Mouse (Mus musculus): ENCODE measurements around the gene Il34.

Gene Il34

GRCm38 (mm10) chr8:110779924-110780718 is 25.6 kb downstream of the Il34 start:
- no peak for DNase-seq (ENCODE audit: extremely low read depth, low read depth)

DNA sequence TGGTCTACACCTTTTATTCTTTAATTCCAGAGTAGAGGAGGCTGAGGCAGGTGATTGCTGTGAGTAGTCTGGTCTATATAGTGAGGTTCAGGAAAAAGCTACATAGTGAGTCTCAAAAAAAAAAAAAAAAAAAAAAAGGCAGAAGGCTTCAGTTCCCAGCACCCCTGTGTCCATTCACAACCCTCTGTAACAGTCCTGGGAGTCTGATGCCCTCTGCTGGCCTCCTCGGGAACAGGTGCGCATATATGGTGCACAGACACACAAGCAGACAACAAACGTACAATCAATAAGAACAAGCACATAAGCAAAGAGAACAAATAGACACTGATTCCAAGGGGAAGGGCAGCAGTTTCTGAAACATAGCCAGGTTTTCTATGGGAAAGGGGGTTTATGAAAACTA is 29.4 kb downstream of the Il34 start:
- no peak for DNase-seq (ENCODE audit: extremely low read depth, low read depth)

DNA sequence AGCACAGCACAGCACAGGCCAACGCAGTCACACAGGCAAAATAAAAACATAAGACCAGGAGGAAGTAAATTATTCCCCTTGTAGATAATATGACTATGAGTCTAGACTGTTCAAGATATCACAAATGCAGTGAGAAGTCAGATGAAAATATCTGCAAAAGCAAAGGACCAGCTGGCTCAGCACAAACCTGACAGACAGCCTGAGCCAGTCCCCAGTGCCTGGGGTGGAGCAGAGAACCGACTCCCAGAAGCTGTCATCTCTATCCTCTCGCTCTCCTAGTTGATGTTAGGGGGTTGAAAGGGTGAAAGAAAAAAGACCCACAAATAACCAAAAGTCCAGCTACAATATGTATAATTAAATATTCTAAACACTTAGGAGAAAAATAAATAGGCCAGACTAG is 30.0 kb downstream of the Il34 start:
- DNase-seq (ENCODE audit: extremely low read depth, low read depth), result no peak

- no peak for DNase-seq (ENCODE audit: extremely low read depth, low read depth)
Observed at GRCm38 (mm10) chr8:110775316-110775715, 30.4 kb downstream of the Il34 start.

DNA sequence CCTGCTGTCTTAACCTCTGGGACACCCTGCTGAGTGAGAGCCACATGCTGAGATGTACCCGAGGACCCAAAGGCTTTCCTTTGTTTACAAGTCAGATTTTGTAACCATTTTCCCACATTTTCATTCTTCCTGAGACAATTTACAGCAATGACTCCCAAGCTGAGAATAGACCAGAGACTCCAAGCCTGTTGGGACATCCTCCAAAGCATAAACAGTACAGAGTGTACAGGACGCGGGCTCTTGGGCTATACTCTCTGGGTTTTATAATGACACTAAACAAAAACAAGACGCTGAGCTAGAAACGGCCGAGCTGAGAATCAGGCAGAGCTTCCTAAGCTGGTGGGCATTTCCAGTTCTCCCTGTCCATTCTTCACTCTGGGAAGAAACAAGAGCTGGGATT is 31.0 kb downstream of the Il34 start:
- DNase-seq (ENCODE audit: extremely low read depth, low read depth), result no peak

DNA sequence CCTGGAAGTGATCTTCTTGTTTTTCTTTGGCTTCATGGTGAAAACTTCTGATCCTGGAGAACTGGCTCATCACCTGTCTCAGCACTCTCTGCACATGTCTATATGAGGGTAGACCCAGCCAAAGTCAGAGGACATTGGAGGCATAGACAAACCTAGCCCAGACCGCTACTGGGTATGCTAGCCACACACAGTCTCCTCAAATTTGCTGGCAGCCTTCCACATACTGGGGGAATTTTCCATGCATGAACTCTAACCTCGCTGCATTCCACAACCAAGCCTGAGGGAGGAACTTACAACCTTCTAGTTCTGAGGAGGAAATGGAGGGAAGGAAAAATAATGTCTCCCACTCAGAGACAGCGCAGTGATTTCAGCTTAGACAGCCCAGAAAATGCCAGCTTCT is 31.7 kb downstream of the Il34 start:
- DNase-seq (ENCODE audit: extremely low read depth, low read depth), result no peak

- DNase-seq (ENCODE audit: extremely low read depth, low read depth), result no peak
Observed at GRCm38 (mm10) chr8:110772452-110772851, 33.3 kb downstream of the Il34 start.

GRCm38 (mm10) chr8:110767261-110767660 is 38.5 kb downstream of the Il34 start:
- DNase-seq (ENCODE audit: extremely low read depth, low read depth), result no peak

GRCm38 (mm10) chr8:110764671-110765070 is 41.1 kb downstream of the Il34 start:
- DNase-seq (ENCODE audit: extremely low read depth, low read depth), result no peak

- no peak for DNase-seq (ENCODE audit: extremely low read depth, low read depth)
Observed at GRCm38 (mm10) chr8:110761988-110762387, 43.7 kb downstream of the Il34 start.

DNA sequence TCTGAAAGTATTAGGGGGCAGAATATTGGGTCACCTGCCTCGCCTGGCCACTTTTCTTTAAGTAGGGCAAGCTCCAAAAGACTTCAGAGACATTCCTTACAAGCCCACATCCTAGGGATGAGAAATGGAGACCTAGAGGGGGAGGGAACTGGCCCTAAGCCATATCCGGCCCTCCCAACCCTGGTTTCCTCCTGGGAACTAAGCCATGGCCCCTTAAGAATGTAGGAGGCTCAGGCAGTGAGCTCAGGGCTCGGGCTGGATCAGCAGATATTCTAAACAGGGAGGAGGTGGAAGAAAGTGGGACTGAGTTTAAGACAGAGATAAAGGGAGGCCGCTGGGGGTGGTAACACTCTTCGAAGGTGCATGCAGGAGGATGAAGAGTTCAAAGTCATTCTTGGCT is 44.5 kb downstream of the Il34 start:
- no peak for DNase-seq (ENCODE audit: extremely low read depth, low read depth)

- DNase-seq (ENCODE audit: extremely low read depth, low read depth), result no peak
Observed at GRCm38 (mm10) chr8:110760280-110760940, 45.3 kb downstream of the Il34 start.

DNA sequence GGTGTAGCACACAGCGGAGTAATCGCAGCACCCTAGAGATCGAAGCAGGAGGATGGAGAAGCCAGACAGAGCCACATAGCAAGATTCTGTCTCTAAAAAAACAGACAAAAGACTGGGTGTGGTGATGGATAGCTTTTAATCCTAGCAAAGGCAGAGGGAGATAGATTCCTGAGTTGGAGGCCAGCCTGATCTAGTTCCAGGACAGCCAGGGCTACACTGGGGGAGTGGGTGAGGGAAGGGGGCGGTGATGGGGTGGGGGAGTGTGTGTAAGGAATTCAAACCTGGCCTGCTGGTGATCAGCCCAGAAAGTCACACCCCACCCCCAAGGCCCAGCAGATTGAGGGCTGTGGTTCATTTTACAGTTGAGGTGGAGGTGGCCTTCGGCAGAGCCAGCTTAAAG is 49.5 kb downstream of the Il34 start:
- DNase-seq (ENCODE audit: extremely low read depth, low read depth), result no peak

DNA sequence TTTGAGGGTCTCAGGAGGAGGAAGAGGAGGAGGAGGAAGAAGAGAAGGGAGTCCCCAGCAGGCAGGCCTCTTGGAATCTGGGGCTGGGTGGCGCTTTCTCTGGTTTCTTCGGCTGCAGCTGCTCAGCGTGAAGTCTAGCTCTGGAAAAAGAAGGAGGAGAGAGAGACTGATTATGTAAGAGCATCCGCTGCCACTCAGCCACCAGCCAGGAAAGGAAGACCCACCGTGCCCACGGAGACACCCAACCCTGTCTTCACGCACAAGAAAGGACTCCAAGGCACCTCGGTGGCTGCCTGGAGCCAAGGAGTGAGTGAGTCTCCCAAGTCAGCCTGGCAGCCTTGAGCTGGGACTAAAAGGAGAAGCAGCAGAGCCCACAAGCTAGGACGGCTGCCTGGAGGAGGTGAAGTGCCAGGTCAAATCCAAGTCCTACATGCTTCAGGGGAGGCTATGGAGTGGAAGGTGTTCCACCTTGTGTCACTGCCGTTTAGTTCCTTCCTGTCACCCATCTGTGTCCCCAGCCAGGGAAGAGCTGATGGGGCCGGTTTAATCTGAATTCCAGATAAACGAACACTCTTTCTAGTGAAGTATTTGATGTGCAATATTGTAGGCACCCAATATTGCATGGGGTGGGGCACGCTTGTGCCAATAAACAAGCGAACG is 50.1 kb downstream of the Il34 start:
- DNase-seq (ENCODE audit: extremely low read depth, low read depth), result no peak

DNA sequence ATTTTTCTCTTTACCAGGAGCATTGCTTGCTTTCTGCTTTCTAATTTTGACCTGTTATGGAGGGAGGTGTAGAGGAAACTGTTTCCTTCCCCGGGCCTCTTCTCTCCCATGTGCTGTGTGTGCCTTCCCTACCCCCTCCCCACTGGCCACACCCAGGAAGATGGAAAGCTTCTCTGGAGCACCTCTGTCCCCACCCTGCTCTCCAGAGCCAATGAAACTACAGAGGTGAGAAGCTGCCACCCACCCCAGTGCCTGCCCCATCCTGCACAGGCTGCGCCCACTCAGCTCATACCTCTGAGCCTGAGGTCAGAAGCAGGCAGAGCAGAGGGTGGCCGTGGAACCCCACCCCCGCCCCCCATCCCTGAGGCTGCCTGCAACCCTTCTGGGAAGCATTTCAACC is 51.0 kb downstream of the Il34 start:
- no peak for DNase-seq (ENCODE audit: extremely low read depth, low read depth)

GRCm38 (mm10) chr8:110751490-110751889 is 54.2 kb downstream of the Il34 start:
- DNase-seq (ENCODE audit: extremely low read depth, low read depth), result no peak

- no peak for DNase-seq (ENCODE audit: extremely low read depth, low read depth)
Observed at GRCm38 (mm10) chr8:110750269-110750668, 55.5 kb downstream of the Il34 start.

DNA sequence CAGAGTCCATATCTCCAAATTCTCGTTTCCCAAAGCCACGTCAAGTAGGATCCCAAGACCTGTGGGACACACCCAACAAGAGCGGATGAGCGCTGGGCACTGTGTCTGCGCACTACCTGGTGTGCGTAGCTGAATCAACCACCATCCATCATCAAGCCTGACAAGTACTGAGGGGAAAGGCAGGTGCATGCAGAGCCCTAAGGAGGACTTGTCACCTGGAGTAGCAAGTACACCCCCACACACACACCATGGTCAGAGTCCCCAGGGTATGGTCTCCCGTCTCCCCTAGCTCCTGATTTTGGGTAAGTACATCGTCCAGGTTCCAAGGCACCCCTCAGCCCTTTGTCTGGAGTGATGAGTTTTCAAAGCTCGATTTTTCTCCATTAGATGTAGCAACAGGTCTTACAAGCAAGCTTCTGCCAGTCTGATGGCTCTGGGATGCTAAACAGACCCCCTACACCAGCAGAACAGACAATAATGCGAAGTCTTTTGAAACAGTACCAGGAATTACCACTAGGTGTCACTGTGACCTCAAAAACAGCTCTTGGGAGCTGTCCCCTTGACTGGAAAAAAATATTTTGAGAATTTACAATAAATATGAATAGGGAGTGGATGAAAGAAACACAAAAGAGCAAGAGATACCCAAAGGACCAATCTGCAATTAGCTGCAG is 56.1 kb downstream of the Il34 start:
- DNase-seq (ENCODE audit: extremely low read depth, low read depth), result peak; percentile 60

DNA sequence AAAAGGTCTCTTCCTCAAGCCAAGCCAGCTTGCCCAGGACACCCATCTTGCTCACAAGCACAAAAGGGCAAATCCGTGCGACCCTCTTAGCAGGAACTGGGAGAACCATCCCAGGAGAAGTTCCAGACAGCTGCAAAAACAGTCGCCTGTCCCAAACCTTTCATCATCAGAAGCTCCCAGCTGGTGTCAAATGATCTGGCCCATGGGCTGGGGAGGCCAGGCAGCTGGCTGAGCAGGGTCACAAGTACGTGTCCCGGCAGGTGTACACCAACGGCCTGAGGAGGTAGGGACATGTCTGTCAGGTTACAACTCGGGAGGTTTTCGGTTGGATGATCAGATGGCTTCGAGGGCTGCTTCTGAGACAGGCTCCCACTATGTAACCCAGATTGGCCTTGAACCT is 59.1 kb downstream of the Il34 start:
- DNase-seq (ENCODE audit: extremely low read depth, low read depth), result no peak

GRCm38 (mm10) chr8:110745162-110745561 is 60.6 kb downstream of the Il34 start:
- DNase-seq (ENCODE audit: extremely low read depth, low read depth), result no peak

DNA sequence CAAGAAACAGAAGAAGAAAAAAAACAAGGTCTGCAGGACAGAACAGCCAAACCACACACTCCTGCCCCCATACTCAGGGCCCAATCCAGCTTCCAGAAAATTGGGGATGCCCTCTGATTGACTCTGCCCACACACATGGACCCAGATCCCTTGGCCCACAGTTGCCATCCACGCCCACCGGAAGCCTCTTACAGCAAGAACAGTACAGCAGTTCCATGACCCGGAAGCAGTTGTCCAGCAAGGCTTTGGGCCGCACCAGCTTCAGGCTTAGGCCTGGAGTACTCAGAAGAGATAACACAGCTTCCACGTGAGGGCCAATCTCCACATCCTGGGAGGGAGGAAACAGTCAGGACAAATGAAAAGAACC is 63.3 kb downstream of the Il34 start:
- no peak for DNase-seq (ENCODE audit: extremely low read depth, low read depth)

- no peak for DNase-seq (ENCODE audit: extremely low read depth, low read depth)
Observed at GRCm38 (mm10) chr8:110741816-110742451, 63.8 kb downstream of the Il34 start.
